Mouse (Mus musculus) monocyte, adult 2 months (primary cell): ENCODE results near the gene Tle3.

Experiments used
- DNase-seq, 2 experiments: peaks; one replicate each; pipeline ENCODE4 v3.0.0; 2022; ENCODE audit warnings: low spot score in 2 of 2, low read depth in 1 of 2

Gene Tle3

DNA sequence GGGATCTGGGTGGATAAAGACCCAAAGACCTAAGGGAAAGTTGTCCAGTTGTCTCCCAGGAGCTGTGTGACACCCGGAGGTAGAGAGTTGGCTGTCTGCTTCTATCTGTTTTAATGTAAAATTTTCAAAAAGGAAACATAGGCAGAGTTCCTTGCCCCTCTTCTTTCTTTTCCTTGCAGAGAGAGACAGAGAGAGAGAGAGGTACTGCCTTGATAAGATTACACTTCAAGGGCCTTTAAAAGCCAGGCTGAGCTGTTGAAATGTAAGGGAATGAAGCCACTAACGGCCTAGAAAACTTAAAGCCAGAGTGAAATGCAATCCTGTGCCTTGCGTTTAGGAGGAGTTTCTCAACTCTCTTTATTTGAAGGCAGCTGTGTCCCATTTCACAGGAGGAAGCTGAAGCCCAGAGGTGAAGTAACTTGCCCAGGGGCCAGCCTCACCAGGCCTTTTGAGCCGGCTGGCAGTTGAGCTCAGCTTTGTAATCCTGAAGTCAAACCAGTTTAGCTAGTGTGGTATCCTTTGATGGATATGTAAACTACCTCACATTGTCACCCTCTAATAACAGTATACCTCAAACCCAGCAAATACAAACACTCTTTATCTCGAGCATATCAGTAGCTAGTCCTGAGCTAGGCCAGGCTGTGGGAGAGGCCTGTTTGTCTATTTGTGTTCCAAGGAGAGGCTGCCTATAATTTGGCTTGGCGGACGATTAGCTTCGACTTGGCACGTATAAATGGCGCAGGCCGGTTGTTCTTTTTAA, 3.8 kb downstream of the Tle3 start:
- DNase-seq, result no peak

DNA sequence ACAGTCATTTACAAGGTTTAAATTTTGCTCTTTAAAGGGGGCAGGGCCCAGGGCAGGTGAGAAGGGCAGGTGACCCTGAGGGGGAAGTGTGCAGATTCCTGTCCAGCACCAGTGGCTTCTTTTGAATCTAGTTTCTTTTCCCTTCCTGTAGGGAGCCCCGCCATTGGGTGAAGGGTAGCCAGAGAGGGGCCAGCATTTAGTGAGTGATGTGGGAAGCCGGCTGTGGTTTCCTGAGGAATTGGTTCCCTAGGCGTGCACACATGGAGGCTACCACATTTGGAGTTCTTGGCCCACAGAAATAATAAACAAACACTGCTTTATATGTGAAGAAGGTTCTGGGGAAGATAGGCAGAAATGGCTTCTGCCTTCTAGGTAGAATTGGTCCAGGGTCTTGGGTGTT, 4.5 kb downstream of the Tle3 start:
- no peak for DNase-seq

DNA sequence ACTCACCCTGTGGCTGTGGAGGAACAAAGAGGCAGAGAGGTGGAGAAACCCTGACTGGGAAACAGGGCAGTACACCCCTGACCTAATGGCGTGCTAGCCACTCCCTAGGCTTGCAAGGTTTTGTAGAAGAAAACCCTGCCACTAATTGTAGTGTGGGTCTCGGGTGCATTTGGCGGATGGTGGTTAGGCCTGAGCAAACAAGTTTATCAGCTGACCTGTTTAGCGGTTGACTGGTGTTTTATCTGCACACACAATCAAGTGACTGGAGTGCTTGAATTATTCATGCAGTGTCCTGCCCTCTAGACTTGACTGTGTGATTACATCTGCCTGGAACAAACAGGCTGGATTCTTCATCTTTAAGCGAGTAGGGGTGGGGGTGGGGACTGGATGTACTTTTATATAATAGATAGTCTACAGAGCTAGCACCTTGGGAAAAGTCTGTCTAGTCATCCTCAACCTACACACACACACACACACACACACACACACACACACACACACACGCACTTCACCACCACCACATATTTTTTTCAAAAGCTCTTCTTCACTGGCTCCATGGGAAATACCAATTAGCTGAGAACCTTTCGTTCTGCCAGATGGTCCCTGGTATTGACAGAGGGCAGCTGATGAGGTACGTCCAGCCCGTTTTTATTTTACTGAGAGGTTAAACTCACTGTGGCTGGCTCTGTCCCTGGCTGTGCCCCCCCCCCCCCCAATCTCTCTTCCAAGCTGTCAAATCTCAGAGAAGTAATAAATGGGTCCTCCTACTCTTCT, 5.7 kb downstream of the Tle3 start:
- no peak for DNase-seq

DNA sequence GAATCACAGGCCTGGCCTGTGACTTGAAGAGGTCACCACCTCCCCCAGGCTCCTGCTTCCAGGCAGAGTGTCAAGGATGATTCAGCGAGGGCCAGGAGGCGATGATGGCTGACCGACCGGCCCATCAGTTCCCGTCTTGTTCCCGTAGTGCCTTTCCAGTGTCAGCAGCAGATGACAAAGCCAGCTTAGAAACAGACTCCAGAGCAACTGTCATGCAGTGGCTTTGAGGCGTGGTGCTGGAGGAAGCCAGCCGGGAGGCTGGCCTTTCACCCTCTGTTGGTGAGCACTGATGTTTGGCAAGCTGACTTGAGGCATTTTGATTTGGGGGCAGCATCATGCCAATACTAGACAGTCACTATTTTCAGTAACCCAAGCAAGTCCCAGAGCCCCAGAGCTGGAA, 6.3 kb downstream of the Tle3 start:
- DNase-seq, result no peak

DNA sequence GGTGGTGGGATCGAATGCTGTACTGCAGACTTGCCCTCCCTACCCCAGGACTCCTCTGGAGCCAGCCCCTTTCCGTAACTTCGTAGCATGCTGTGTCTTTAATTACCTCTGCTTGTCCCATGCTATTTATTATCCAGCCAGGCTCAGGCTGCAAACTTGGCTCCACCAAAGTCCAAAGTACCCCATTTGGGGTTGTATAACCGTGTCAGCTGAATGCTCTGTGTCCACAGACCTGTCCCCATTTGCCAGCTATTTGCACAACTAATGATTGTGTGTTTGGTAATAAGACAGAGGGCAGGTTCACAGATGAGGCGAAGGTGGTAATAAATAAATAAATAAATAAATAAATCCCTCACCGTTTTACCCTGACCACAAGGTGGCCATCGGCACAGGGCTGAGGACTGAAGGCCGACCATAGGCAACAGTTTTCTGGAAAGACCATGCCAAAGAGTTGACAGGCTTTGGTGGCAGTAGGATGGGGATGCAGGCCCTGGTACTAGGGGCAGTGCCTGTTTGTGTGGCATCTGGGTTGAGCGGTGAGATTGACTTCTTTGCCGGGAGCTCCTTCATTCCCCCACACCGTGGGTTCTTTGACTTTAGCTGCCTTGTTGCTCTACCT, 7.0 kb downstream of the Tle3 start:
- DNase-seq, result no peak

DNA sequence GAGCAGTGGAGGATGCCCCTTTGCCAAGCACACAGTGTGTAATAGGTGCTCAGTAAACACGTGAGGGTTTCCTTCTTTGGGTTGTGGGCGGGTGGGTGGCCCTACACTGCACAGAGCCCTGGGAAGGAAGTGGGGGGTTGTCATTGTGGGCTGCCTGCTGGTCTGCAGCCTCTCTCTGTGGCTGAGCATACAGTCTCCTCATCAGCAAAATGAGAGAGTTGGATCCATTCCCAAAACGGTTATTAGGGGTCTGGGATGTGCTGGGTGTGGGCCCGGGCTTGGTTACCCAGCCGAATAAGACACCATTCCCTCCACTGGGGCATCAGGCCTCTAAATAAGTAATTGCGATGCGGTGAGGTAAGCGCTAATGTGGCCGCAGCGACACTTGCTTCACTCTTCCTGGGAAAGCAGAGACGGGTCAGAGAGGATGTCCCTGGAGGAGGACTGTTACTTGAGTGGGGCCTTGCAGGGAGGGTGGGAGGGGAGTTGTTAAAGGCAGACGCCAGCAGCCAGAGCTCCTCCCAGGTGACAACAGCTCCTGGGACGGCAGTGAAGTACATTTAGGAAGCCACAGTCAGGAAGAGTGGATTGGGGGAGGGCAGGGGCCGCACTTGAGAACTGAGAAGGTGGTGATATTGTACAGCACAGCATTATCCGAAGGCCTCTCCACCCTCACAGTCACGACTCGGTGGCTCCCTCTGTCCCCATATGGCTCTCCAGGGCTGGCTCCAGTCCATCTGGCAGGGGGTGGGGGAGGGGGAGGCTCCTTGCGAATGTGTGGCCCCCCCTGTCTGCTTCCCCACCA, 8.3 kb downstream of the Tle3 start:
- no peak for DNase-seq

DNA sequence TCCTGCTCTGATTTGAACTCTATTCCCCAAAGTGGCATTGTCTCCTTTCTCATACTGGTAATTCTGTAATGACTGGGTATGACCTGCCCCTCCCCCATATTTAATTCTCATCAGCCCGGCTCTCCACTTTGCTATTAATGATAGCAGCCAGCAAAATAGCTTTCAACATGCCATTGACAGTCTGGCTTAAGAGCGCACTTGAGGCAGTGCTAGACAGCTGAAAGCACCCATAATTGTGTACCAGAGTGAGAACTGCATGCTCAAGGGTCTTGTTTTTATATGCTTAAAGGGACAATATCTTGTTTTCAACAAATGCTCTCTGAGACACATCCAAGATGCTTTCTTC, 8.9 kb downstream of the Tle3 start:
- DNase-seq, result no peak

- DNase-seq, result no peak
Observed at GRCm38 (mm10) chr9:61381445-61381844, 9.3 kb downstream of the Tle3 start.

DNA sequence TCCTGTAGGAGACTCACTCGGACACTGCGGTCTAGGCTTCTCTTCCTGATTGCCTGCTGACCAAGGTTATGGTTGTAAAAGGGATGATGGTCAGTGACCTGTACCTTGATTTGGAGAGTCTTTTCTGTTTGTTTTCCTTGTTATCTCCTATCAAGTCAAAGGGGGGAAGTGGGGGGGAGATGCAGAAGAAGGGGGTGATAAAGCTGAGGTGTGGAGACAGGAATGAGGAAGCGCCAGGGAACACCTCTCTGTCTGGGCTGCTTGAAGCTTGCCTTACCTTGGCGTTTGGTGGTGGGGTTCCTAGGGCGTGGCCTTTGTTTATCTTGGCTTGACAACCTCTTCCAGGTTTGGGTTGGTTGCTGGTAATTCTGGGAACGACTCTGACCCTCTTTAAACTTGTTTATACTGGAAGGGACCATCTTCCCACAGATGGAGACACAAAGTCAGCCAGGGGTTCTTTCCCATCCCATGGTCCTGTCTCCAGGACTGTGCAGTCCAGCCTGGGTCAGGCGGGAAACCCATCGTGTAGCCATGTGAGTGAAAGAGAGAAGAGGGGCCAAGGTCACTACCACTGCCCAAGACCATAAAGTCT, 10.5 kb downstream of the Tle3 start:
- no peak for DNase-seq

DNA sequence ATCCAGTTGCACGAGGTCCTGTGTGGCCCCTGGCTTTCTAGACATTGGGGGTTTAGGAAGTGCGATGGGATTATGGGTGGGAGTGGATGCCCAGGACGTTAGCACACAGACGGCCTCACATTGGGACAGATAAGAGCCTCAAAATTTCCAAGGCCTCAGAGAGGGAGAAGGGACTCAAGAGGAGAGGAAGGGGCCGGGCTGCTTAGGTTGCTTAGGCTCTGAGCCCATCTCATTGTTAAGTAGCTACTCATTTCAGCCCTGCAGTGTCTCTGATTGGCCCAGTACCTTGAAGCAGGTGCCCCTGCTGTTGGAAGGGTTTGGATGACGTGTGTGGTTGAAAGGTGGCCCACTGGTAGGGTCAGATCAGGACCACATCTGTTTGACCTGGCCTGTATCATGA, 11.9 kb downstream of the Tle3 start:
- DNase-seq, result no peak

DNA sequence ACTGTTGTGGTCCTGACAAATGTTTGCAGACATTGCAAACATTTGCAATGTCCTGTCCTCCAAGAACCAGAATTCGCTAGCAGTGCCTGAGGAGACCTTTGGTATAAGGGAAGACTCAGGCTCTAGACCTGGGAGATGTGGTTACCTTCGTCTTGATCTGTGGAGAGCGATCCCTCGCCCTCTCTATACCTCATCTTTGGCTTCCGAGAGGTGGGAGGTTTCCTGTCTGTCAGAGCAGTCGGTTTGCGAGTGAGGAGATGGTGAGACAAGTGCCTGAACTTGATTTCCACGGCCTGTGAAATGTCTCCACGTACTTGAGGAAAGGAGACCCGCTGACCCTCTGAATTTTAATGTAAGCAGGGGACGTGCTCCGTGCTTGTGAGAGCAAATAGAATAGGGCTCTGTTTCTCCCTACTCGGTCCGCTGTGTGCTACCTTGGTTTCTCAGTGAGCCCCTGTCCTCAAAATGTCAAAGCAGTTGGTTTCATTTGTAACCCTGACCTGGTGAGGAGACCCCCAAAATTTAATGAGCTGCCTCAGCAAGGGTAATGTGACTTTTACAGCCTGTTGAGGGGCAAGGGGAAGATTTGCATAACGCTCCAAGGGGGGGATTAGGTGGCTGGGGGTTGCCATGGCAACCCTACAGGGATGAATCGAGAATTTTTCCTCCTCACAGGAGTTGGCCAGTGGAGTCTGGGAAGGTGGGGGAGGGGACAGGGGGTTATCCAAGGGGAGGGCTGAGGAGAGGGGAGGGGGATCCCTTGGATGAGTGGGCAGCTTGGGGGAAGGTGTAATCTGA, 12.7 kb downstream of the Tle3 start:
- no peak for DNase-seq

GRCm38 (mm10) chr9:61385753-61386152, 13.6 kb downstream of the Tle3 start:
- peak; percentile 73 to 80 for DNase-seq

GRCm38 (mm10) chr9:61386314-61386713, 14.1 kb downstream of the Tle3 start:
- no peak for DNase-seq

- DNase-seq, result peak in 1 of 2 experiments; percentile 58
Observed at GRCm38 (mm10) chr9:61387797-61388196, 15.6 kb downstream of the Tle3 start.

DNA sequence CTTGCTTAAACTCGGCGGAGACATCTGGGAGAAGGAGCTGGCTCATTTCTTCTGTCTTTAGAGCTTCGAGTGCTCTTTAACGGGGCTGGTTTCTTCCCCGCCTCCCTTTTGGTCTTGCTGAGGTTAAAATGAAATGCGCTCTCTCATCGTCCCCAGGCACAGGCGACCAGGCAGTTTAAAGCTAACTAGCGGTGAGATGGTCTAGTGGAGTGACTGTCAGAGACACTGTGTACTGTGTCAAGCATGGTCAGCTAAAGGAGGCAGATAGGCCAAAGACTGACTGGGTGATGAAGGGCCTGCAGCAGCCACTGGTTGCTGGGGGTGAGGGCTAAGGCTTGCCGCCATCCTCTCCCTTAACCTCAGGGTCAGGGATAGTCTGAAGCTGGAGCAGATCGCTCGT, 16.0 kb downstream of the Tle3 start:
- no peak for DNase-seq

DNA sequence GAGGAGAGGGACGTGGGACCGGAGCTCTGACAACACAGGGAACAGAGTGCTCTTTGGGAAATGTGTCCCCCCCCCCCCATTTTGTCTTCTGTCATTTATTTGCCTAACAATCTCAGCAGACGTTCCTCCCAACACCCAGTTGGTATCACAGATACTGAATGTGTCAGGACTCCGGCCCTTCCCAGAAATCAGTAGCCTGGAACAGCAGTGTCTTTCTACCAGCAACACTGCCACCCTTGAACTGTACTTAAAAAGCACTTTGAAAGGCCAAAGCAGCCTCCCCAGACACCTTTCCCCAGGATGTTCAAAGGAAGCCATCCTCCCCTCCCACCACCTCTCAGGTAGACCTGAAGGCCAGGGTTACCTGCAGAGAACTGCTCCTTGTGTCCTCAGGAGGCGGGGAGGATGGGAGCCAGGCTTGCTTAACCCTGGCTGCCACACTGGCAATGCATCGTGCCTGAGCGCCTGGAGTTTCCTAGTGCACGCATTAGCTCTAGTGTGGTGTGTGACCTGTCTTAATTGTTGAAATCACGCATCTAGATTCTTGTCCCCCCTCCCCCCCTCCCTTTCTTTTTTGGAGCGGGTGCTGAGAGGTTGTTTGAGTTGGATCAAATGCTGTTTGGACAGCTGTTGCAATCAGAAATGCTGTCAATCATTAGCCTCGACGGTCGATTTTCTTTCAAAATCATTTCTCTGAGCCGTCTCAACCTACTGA, 16.7 kb downstream of the Tle3 start:
- DNase-seq, result no peak

DNA sequence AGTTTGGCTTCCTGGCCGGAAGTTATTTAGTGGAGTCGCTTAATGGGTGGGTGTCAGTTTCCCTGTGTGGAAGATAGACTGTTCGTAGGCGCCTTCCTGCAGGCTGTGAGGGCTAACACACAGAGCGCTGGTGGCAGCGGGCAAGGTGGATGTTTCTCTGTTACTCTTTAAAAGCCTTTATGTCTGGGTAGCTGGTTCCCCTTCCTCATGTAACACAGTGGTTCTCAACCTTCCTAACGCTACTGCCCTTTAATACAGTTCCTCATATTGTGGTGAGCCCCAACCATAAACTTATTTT, 17.2 kb downstream of the Tle3 start:
- no peak for DNase-seq

GRCm38 (mm10) chr9:61391570-61392337, 19.6 kb downstream of the Tle3 start:
- DNase-seq, result peak in 1 of 2 experiments; percentile 41

DNA sequence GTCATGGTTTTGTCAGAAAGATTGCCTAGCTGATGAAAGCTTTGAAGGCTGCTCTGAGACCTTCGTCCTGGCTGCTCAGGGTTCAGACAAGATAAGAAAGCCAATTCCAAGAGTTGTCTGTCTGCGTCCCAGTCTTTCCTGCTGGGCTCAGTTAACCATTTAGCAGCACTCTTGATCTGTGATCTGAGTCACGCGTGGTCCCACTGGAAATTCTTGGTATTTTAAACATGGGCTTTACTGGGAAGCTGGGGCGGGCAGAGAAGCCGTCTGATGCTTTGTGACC, 20.1 kb downstream of the Tle3 start:
- DNase-seq, result no peak
